Mouse (Mus musculus) liver, postnatal 0 days (tissue): ENCODE data around the gene Prr15l. TPM values are rescaled to one million over a fixed set of nuclear protein-coding genes. Genes with fewer than 3 reads are reported as not detected.

Source experiments
- ATAC-seq: fragments of 200-750 bp; cut with Nextera tagmentation; 2 replicates; pipeline ENCODE4 v1.8.0; 2017; ENCODE audit warnings: mild to moderate bottlenecking, moderate library complexity
- DNase-seq: peaks from one replicate; pipeline ENCODE4 v3.0.0-alpha.2; 2016
- H3K27ac ChIP-seq: fragments of 300-500 bp; sonication (generic); 2 replicates; pipeline ENCODE4 v1.5.1; 2014; ENCODE audit warnings: antibody characterized with exemption, moderate library complexity, mild to moderate bottlenecking, low read depth
- H3K27me3 ChIP-seq: fragments of 300-500 bp; sonication (generic); 2 replicates; pipeline ENCODE4 v1.6.1; 2014; ENCODE audit warnings: low read length, control low read depth, mixed read lengths; ENCODE audit not compliant: insufficient read depth
- H3K36me3 ChIP-seq: fragments of 300-500 bp; sonication (generic); replicated peaks from 2 replicates; pipeline ENCODE4 v1.6.1; 2014; ENCODE audit warnings: mild to moderate bottlenecking, control low read depth, low read length, moderate library complexity, mixed read lengths; ENCODE audit not compliant: insufficient read depth
- H3K4me1 ChIP-seq: fragments of 300-500 bp; sonication (generic); 2 replicates; pipeline ENCODE4 v1.6.1; 2014; ENCODE audit warnings: antibody characterized with exemption, mild to moderate bottlenecking, control low read depth; ENCODE audit not compliant: insufficient read depth
- H3K4me2 ChIP-seq: fragments of 300-500 bp; sonication (generic); 2 replicates; pipeline ENCODE4 v1.6.1; 2014; ENCODE audit warnings: low read depth, mild to moderate bottlenecking, low read length, moderate library complexity, mixed read lengths
- H3K4me3 ChIP-seq: fragments of 300-500 bp; sonication (generic); 2 replicates; pipeline ENCODE4 v1.5.1; 2014; ENCODE audit warnings: low read depth, low read length
- H3K9ac ChIP-seq: fragments of 300-500 bp; sonication (generic); replicated peaks from 2 replicates; pipeline ENCODE4 v1.6.1; 2014; ENCODE audit warnings: mild to moderate bottlenecking, moderate library complexity
- H3K9me3 ChIP-seq: fragments of 300-500 bp; sonication (generic); 2 replicates; pipeline ENCODE4 v1.6.1; 2016; ENCODE audit warnings: mild to moderate bottlenecking, control low read depth, low read length, mixed read lengths
- CTCF ChIP-seq: sonication (generic); IDR thresholded peaks from 2 replicates; pipeline ENCODE4 v1.5.1; 2016; ENCODE audit warnings: antibody characterized with exemption, low read depth
- EP300 ChIP-seq: IDR thresholded peaks from 2 replicates; pipeline ENCODE4 v1.6.1; 2016; ENCODE audit warnings: antibody characterized with exemption, low read depth, mild to moderate bottlenecking
- WGBS: fragments of 180-500 bp; shearing (Covaris S2); extraction: QIAGEN DNeasy Blood & Tissue Kit; methylation state at CpG from one replicate; pipeline ENCODE4 v1.1.7; 2014; ENCODE audit not compliant: insufficient replicate concordance; 5-methylcytosine and 5-hydroxymethylcytosine counted together
- polyA plus RNA-seq: library from polyadenylated mRNA; unstranded; fragments of >200 nt; fragmentation: Nextera tagmentation; extraction: Ambion mirVana; gene quantifications from 2 replicates; pipeline ENCODE4 v1.2.1, GENCODE M21; 2015

The Prr15l gene
- polyA plus RNA-seq, 1 experiment from 2014 or later, result 10.1 TPM

GRCm38 (mm10) chr11:96978401-96979246, 50.7 kb downstream of the Prr15l start:
- WGBS, result 21% methylated on average over 17 of the region's 17 CpGs
- Histone ChIP-seq H3K27ac (peak overlapping the region; percentile 94), H3K9ac (peak overlapping the region; percentile 76), H3K36me3 (no peaks in the 10 kb centered on the region), H3K4me3 (peak overlapping the region; percentile 59), H3K27me3 (no peaks in the 10 kb centered on the region), H3K4me1 (peaks cover 25% of the 10 kb centered on the region), H3K4me2 (peak overlapping the region; percentile 83), H3K9me3 (no peaks in the 10 kb centered on the region)
- DNase-seq, result no peak
- no peak for TF ChIP-seq CTCF
- no peak for TF ChIP-seq EP300
- no peak for ATAC-seq

GRCm38 (mm10) chr11:96979329-96979728, 51.4 kb downstream of the Prr15l start:
- Histone ChIP-seq H3K4me3 (no peak overlapping the region), H3K9ac (no peak overlapping the region), H3K27me3 (no peaks in the 10 kb centered on the region), H3K36me3 (no peaks in the 10 kb centered on the region), H3K9me3 (no peaks in the 10 kb centered on the region), H3K4me1 (peaks cover 25% of the 10 kb centered on the region), H3K27ac (no peak overlapping the region), H3K4me2 (no peak overlapping the region)
- no peak for ATAC-seq
- TF ChIP-seq CTCF (no peak), EP300 (no peak)
- DNase-seq, result no peak
- 71% methylated on average over 7 of the region's 7 CpGs for WGBS

- no peak overlapping the region for H3K4me2 ChIP-seq
- TF ChIP-seq EP300, result no peak
- TF ChIP-seq CTCF, result no peak
- no peak overlapping the region for H3K4me3 ChIP-seq
- peaks cover 22% of the 10 kb centered on the region for H3K4me1 ChIP-seq
- H3K36me3 ChIP-seq, result no peaks in the 10 kb centered on the region
- H3K9ac ChIP-seq, result no peak overlapping the region
- 72% methylated on average over 5 of the region's 5 CpGs for WGBS
- H3K27me3 ChIP-seq, result no peaks in the 10 kb centered on the region
- ATAC-seq (no peak), DNase-seq (no peak)
- no peaks in the 10 kb centered on the region for H3K9me3 ChIP-seq
- H3K27ac ChIP-seq, result no peak overlapping the region
These were observed 52.1 kb downstream of the Prr15l start for GRCm38 (mm10) chr11:96980021-96980420.

- Histone ChIP-seq H3K4me3 (no peak overlapping the region), H3K27me3 (no peaks in the 10 kb centered on the region), H3K36me3 (no peaks in the 10 kb centered on the region), H3K27ac (no peak overlapping the region), H3K4me1 (peaks cover 8% of the 10 kb centered on the region), H3K4me2 (no peak overlapping the region), H3K9ac (no peak overlapping the region), H3K9me3 (no peaks in the 10 kb centered on the region)
- ATAC-seq (no peak), DNase-seq (no peak)
- WGBS, result 61% methylated on average over 15 of the region's 15 CpGs
- TF ChIP-seq CTCF (no peak), EP300 (no peak)
These were observed 53.6 kb downstream of the Prr15l start for GRCm38 (mm10) chr11:96981461-96981860.

- peak; percentile 96 for TF ChIP-seq CTCF
- no peak for TF ChIP-seq EP300
- Histone ChIP-seq H3K27me3 (0 out of 2 replicates have a peak, but pooled peaks cover 8% of the 10 kb centered on the region), H3K36me3 (no peaks in the 10 kb centered on the region), H3K9ac (no peak overlapping the region), H3K27ac (no peak overlapping the region), H3K4me3 (no peak overlapping the region), H3K4me1 (peaks cover 9% of the 10 kb centered on the region), H3K4me2 (peak overlapping the region; percentile 28; the same call in 1 of the 2 replicates), H3K9me3 (no peaks in the 10 kb centered on the region)
- ATAC-seq (no peak), DNase-seq (peak; percentile 85)
- WGBS, result 7% methylated on average over 7 of the region's 7 CpGs
These were observed 54.5 kb downstream of the Prr15l start for GRCm38 (mm10) chr11:96982355-96982754.

- Histone ChIP-seq H3K9me3 (no peaks in the 10 kb centered on the region), H3K27ac (no peak within 1 kb of the TSS), H3K4me2 (peak within 1 kb of the TSS; percentile 28; the same call in 1 of the 2 replicates), H3K4me3 (no peak within 1 kb of the TSS), H3K36me3 (no peaks in the 10 kb centered on the region), H3K4me1 (peaks cover 14% of the 10 kb centered on the region), H3K9ac (no peak within 1 kb of the TSS), H3K27me3 (0 out of 2 replicates have a peak, but pooled peaks cover 13% of the 10 kb centered on the region)
- ATAC-seq (no peak), DNase-seq (no peak)
- TF ChIP-seq CTCF (no peak), EP300 (no peak)
- WGBS, result 72% methylated on average over 7 of the region's 7 CpGs
These were observed 55.0 kb downstream of the Prr15l start, which contains the start of gene Sp2 for GRCm38 (mm10) chr11:96982859-96983258. Gene Sp2 (minus strand): TSS chr11:96982959.
